Mouse (Mus musculus) brain, embryonic 14.5 days (tissue): Measurements from ENCODE around the gene Mrps24.

Source experiments
- CTCF ChIP-seq: fragments of 200-500 bp; IDR thresholded peaks from 2 replicates; pipeline ENCODE4 v1.5.1; 2012; ENCODE audit warnings: inconsistent platforms, mild to moderate bottlenecking, moderate library complexity, borderline replicate concordance; ENCODE audit not compliant: insufficient read depth, insufficient read length; ENCODE audit errors: extremely low read depth
- POLR2A ChIP-seq: fragments of 200-500 bp; IDR thresholded peaks from 2 replicates; pipeline ENCODE4 v1.6.1; 2012; ENCODE audit warnings: mild to moderate bottlenecking, inconsistent platforms, borderline replicate concordance; ENCODE audit not compliant: poor library complexity, insufficient read depth, insufficient read length, severe bottlenecking; ENCODE audit errors: extremely low read depth

DNA sequence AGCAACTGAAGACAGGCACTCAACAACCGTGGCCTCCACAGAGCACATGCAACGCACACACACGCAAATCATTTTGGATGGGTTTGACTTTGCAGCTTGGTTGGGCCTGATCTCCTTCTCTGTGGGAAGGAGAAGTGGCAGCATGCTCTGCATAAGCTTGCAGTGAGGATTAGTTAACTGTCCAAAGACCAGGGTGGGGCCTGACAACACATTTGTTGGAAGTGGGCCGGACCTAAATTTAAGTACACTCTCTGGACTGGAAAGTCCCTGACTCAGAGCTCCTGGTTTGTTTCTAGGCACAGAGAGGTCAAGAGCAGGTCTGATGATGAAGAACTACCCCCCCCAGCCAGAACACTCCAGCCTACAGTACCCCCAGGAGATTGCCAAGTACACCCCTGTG lies 18.8 kb upstream of the Mrps24 start:
- TF ChIP-seq POLR2A (no peak), CTCF (no peak)
